Mouse (Mus musculus): ENCODE data around the gene S100a4. TPM values are rescaled to one million over a fixed set of nuclear protein-coding genes. Genes with fewer than 3 reads are reported as not detected.

Gene S100a4
- polyA plus RNA-seq, 1 experiment from 2014 or later: 1.9 TPM

DNA sequence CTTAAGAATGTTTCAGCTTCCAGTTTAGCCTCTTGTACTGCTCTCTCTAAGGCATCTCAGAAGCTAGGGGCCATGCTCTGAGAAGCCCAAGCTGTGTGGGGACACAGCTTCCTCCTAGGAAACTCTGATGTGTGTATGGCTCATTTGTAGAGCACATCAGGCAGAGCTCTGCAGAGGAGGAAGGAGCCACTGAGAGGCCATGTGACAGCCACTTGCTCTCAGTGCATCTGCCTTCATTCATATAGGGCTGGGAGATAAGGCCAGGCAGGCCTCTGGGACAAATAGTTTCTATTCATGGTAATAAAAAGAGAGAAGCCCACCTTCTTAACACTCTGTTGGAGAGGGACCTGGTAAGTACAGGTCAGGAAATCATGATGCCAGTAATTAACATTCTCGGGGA is 9.1 kb upstream of the S100a4 start:
- Histone ChIP-seq H3K9ac (ENCODE audit: low read length) (no peak overlapping the region), H3K4me2 (ENCODE audit: low read depth, low read length, severe bottlenecking) (no peak overlapping the region), H3K4me3 (ENCODE audit: low read depth, low read length) (no peak overlapping the region), H3K36me3 (ENCODE audit: control insufficient read depth, insufficient read depth, low read length) (no peaks in the 10 kb centered on the region), H3K27me3 (ENCODE audit: control insufficient read depth, insufficient read depth, low read length) (no peaks in the 10 kb centered on the region), H3K9me3 (ENCODE audit: control insufficient read depth, low read length) (no peaks in the 10 kb centered on the region), H3K4me1 (replicated peaks; ENCODE audit: control insufficient read depth, insufficient read depth, low read length) (no peaks in the 10 kb centered on the region), H3K27ac (ENCODE audit: low read depth, low read length) (no peak overlapping the region)
- WGBS: 79% methylated on average over 1 of the region's 1 CpGs
- no peak for ATAC-seq (replicated peaks; ENCODE audit: low FRiP score)
- DNase-seq (ENCODE audit: low spot score): no peak

GRCm38 (mm10) chr3:90595556-90595955 is 8.0 kb upstream of the S100a4 start:
- ATAC-seq (replicated peaks; ENCODE audit: low FRiP score): no peak
- no peak overlapping the region for H3K4me3 ChIP-seq (ENCODE audit: low read depth, low read length)
- no peaks in the 10 kb centered on the region for H3K27me3 ChIP-seq (ENCODE audit: control insufficient read depth, insufficient read depth, low read length)
- WGBS: 79% methylated on average over 5 of the region's 5 CpGs
- H3K27ac ChIP-seq (ENCODE audit: low read depth, low read length): no peak overlapping the region
- no peak overlapping the region for H3K4me2 ChIP-seq (ENCODE audit: low read depth, low read length, severe bottlenecking)
- no peak for DNase-seq (ENCODE audit: low spot score)
- H3K36me3 ChIP-seq (ENCODE audit: control insufficient read depth, insufficient read depth, low read length): no peaks in the 10 kb centered on the region
- no peaks in the 10 kb centered on the region for H3K4me1 ChIP-seq (replicated peaks; ENCODE audit: control insufficient read depth, insufficient read depth, low read length)
- H3K9ac ChIP-seq (ENCODE audit: low read length): no peak overlapping the region
- no peaks in the 10 kb centered on the region for H3K9me3 ChIP-seq (ENCODE audit: control insufficient read depth, low read length)

GRCm38 (mm10) chr3:90596810-90597209 is 6.8 kb upstream of the S100a4 start:
- Histone ChIP-seq H3K4me1 (replicated peaks; ENCODE audit: control insufficient read depth, insufficient read depth, low read length) (no peaks in the 10 kb centered on the region), H3K27ac (ENCODE audit: low read depth, low read length) (no peak overlapping the region), H3K4me2 (ENCODE audit: low read depth, low read length, severe bottlenecking) (no peak overlapping the region), H3K9ac (ENCODE audit: low read length) (no peak overlapping the region), H3K4me3 (ENCODE audit: low read depth, low read length) (no peak overlapping the region), H3K27me3 (ENCODE audit: control insufficient read depth, insufficient read depth, low read length) (no peaks in the 10 kb centered on the region), H3K36me3 (ENCODE audit: control insufficient read depth, insufficient read depth, low read length) (no peaks in the 10 kb centered on the region), H3K9me3 (ENCODE audit: control insufficient read depth, low read length) (no peaks in the 10 kb centered on the region)
- DNase-seq (ENCODE audit: low spot score): no peak
- ATAC-seq (replicated peaks; ENCODE audit: low FRiP score): no peak
- 87% methylated on average over 6 of the region's 6 CpGs for WGBS

DNA sequence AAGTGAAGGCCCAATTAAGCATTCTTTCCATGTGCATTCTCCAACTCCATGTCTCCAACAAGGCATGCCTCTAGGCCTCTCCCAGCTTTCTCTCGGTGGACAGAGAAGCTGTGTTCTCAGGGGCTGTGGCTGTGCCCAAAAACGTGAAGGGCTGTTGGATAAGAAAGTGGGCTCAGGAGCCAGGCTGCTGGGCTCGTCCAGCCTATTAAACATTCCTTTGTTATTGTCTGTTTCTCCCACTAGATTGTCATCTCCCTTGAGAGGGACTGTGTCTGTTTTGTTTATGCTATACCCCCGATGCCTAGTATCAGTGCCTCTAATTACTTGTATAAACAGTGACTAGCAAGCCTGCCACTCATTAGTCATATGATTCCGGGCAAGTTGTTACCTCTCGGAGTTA is 5.8 kb upstream of the S100a4 start:
- 59% methylated on average over 6 of the region's 6 CpGs for WGBS
- Histone ChIP-seq H3K27me3 (ENCODE audit: control insufficient read depth, insufficient read depth, low read length) (no peaks in the 10 kb centered on the region), H3K4me3 (ENCODE audit: low read depth, low read length) (no peak overlapping the region), H3K36me3 (ENCODE audit: control insufficient read depth, insufficient read depth, low read length) (no peaks in the 10 kb centered on the region), H3K9ac (ENCODE audit: low read length) (no peak overlapping the region), H3K4me2 (ENCODE audit: low read depth, low read length, severe bottlenecking) (no peak overlapping the region), H3K27ac (ENCODE audit: low read depth, low read length) (no peak overlapping the region), H3K4me1 (replicated peaks; ENCODE audit: control insufficient read depth, insufficient read depth, low read length) (no peaks in the 10 kb centered on the region), H3K9me3 (ENCODE audit: control insufficient read depth, low read length) (no peaks in the 10 kb centered on the region)
- ATAC-seq (replicated peaks; ENCODE audit: low FRiP score) (no peak), DNase-seq (ENCODE audit: low spot score) (no peak)

GRCm38 (mm10) chr3:90598212-90598611 is 5.4 kb upstream of the S100a4 start:
- ATAC-seq (replicated peaks; ENCODE audit: low FRiP score) (no peak), DNase-seq (ENCODE audit: low spot score) (no peak)
- 82% methylated on average over 4 of the region's 4 CpGs for WGBS
- Histone ChIP-seq H3K27me3 (ENCODE audit: control insufficient read depth, insufficient read depth, low read length) (no peaks in the 10 kb centered on the region), H3K9ac (ENCODE audit: low read length) (no peak overlapping the region), H3K4me1 (replicated peaks; ENCODE audit: control insufficient read depth, insufficient read depth, low read length) (no peaks in the 10 kb centered on the region), H3K36me3 (ENCODE audit: control insufficient read depth, insufficient read depth, low read length) (no peaks in the 10 kb centered on the region), H3K27ac (ENCODE audit: low read depth, low read length) (no peak overlapping the region), H3K9me3 (ENCODE audit: control insufficient read depth, low read length) (no peaks in the 10 kb centered on the region), H3K4me3 (ENCODE audit: low read depth, low read length) (no peak overlapping the region), H3K4me2 (ENCODE audit: low read depth, low read length, severe bottlenecking) (no peak overlapping the region)

DNA sequence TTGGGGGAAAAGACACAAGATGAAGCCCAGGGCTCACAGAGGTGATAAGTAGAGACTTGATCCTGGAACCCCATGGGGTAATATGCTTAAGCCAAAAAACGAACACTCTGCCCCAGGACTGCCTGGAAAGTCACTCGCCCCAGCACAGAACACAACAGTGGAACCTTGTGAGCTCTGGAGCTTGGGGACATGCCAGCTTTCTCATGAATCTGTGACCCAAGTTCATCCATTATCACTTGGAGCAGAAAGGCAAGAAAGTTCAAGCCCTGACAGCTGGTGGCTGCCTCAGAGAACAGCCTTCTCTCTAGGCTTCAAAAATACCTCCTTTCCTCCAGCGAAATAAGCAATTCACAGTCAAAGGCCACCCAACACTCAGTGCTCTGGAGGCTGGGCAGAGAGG is 4.2 kb upstream of the S100a4 start:
- Histone ChIP-seq H3K27ac (ENCODE audit: low read depth, low read length) (no peak overlapping the region), H3K4me2 (ENCODE audit: low read depth, low read length, severe bottlenecking) (no peak overlapping the region), H3K9ac (ENCODE audit: low read length) (no peak overlapping the region), H3K4me3 (ENCODE audit: low read depth, low read length) (no peak overlapping the region), H3K4me1 (replicated peaks; ENCODE audit: control insufficient read depth, insufficient read depth, low read length) (no peaks in the 10 kb centered on the region; the same call in 1 of the 2 replicates), H3K36me3 (ENCODE audit: control insufficient read depth, insufficient read depth, low read length) (no peaks in the 10 kb centered on the region), H3K27me3 (ENCODE audit: control insufficient read depth, insufficient read depth, low read length) (no peaks in the 10 kb centered on the region), H3K9me3 (ENCODE audit: control insufficient read depth, low read length) (no peaks in the 10 kb centered on the region)
- 76% methylated on average over 3 of the region's 3 CpGs for WGBS
- no peak for ATAC-seq (replicated peaks; ENCODE audit: low FRiP score)
- DNase-seq (ENCODE audit: low spot score): no peak

DNA sequence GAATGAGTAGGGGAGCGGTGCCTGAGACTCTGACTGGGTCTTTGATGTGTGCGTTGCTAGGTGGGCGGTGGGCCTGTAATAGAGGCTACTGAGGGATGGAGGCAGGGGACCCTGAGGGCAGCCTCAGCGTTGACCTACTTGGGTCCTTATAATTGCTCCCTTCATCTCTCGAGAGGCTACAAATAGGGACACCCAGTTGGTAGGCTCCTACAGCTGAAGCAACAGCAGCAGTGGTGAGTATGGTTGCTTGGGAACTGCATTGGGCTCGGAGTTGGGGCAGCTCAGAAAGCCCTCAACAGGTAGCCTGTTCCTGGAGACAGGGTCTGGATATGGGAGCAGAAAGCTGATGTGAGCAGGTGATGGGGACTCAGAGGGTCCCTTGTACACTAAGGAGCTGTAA is 3.5 kb upstream of the S100a4 start:
- no peak for ATAC-seq (replicated peaks; ENCODE audit: low FRiP score)
- Histone ChIP-seq H3K9me3 (ENCODE audit: control insufficient read depth, low read length) (no peaks in the 10 kb centered on the region), H3K4me2 (ENCODE audit: low read depth, low read length, severe bottlenecking) (no peak overlapping the region), H3K4me3 (ENCODE audit: low read depth, low read length) (no peak overlapping the region), H3K36me3 (ENCODE audit: control insufficient read depth, insufficient read depth, low read length) (no peaks in the 10 kb centered on the region), H3K9ac (ENCODE audit: low read length) (no peak overlapping the region), H3K4me1 (replicated peaks; ENCODE audit: control insufficient read depth, insufficient read depth, low read length) (no peaks in the 10 kb centered on the region; the same call in 1 of the 2 replicates), H3K27me3 (ENCODE audit: control insufficient read depth, insufficient read depth, low read length) (no peaks in the 10 kb centered on the region), H3K27ac (ENCODE audit: low read depth, low read length) (no peak overlapping the region)
- DNase-seq (ENCODE audit: low spot score): no peak
- WGBS: 90% methylated on average over 6 of the region's 6 CpGs

- H3K36me3 ChIP-seq (ENCODE audit: control insufficient read depth, insufficient read depth, low read length): no peaks in the 10 kb centered on the region
- no peak for DNase-seq (ENCODE audit: low spot score)
- no peaks in the 10 kb centered on the region for H3K27me3 ChIP-seq (ENCODE audit: control insufficient read depth, insufficient read depth, low read length)
- ATAC-seq (replicated peaks; ENCODE audit: low FRiP score): no peak
- H3K4me1 ChIP-seq (replicated peaks; ENCODE audit: control insufficient read depth, insufficient read depth, low read length): no peaks in the 10 kb centered on the region; the same call in 1 of the 2 replicates
- 86% methylated on average over 8 of the region's 8 CpGs for WGBS
- no peak overlapping the region for H3K27ac ChIP-seq (ENCODE audit: low read depth, low read length)
- no peak overlapping the region for H3K4me2 ChIP-seq (ENCODE audit: low read depth, low read length, severe bottlenecking)
- no peak overlapping the region for H3K4me3 ChIP-seq (ENCODE audit: low read depth, low read length)
- no peaks in the 10 kb centered on the region for H3K9me3 ChIP-seq (ENCODE audit: control insufficient read depth, low read length)
- no peak overlapping the region for H3K9ac ChIP-seq (ENCODE audit: low read length)
Measured at GRCm38 (mm10) chr3:90600458-90601195, 2.9 kb upstream of the S100a4 start.

DNA sequence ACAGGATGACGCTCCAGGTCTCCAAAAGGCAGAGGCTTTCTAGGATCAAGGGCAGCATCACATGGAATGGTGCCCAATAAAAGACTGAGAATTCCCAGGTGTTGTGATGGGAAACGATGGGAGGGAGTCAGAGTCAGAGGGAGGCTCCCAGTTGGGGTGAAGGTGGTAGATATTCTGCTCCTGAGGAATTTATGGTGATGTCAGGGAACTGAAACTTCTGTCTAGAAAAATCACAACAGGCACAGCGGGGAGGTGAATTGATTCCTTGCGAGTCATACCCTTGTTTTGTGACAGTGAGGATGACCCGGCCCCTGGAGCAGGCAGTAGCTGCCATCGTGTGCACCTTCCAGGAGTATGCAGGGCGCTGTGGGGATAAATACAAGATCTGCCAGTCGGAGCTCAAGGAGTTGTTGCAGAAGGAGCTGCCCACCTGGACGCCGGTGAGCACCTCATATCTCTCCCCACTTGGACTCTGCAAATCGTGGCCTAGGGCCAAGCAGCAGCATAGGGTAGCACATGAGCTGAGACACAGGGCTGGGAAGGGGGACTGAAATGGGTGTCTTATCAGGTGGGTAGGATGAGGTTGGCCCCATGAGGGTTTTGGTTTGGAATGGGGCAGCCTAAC is 2.0 kb upstream of the S100a4 start, which contains the start of gene Gm42674:
Gene Gm42674 (plus strand): TSS at position 419 of the 625 bp plus-strand sequence.
- Histone ChIP-seq H3K9me3 (ENCODE audit: control insufficient read depth, low read length) (no peaks in the 10 kb centered on the region), H3K4me2 (ENCODE audit: low read depth, low read length, severe bottlenecking) (no peak within 1 kb of the TSS), H3K4me3 (ENCODE audit: low read depth, low read length) (no peak within 1 kb of the TSS), H3K4me1 (replicated peaks; ENCODE audit: control insufficient read depth, insufficient read depth, low read length) (no peaks in the 10 kb centered on the region; the same call in 1 of the 2 replicates), H3K9ac (ENCODE audit: low read length) (no peak within 1 kb of the TSS), H3K27me3 (ENCODE audit: control insufficient read depth, insufficient read depth, low read length) (no peaks in the 10 kb centered on the region), H3K27ac (ENCODE audit: low read depth, low read length) (no peak within 1 kb of the TSS), H3K36me3 (ENCODE audit: control insufficient read depth, insufficient read depth, low read length) (no peaks in the 10 kb centered on the region)
- ATAC-seq (replicated peaks; ENCODE audit: low FRiP score) (no peak), DNase-seq (ENCODE audit: low spot score) (no peak)
- 83% methylated on average over 11 of the region's 11 CpGs for WGBS

All from forebrain, embryonic 11.5 days (tissue).